Comparison of ENCODE assay signal across 27 mouse cellular contexts in the genomic region with DNA sequence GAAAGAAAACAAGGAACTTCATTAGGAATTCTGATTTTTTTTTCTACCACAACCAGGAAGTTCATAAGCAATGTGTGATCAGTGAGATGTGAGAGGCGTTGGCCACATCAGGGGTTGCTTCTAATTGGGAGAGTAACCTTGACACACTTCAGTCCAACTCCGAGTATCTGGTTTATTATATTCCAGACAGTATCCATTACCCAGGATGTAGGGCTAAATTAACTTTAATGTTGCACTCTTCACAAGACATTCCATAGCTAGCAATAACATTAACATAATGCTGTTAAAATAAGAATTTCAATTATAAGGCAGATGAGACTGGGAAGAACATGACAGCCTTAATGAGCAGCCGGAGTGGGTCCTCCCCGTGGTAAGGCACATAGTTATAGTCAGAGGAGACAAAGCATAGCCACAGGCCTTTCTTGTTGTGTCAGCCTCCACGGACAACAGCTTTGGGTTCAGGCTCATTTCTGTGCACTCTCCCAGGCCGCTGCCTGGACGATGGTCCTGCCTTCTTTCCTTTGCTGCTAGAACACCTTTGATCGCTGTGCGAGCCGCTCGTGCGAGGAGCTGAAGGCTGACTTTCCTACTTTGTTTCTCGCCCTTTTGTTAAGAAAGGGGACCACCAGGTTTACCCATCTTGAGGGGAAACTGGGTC.
DNase-seq lines count a peak whose midpoint lies in the region; ATAC-seq lines count a peak whose summit lies in the region.
"Had no signal": no experiment of that assay in that cellular context is flagged by ENCODE, and none has a peak within 500 bp of the region (broad histone marks: within the 10 kb centered on the region; RNA-seq: fewer than 3 reads in every experiment).

No protein-coding gene starts in this region.

- no peaks in the 10 kb centered on the region for H3K27me3 ChIP-seq in heart, embryonic 10.5 days (ENCODE audit: insufficient read depth, poor library complexity, severe bottlenecking)
- H3K27me3 ChIP-seq in midbrain, embryonic 12.5 days, result no peaks in the 10 kb centered on the region
- no peaks in the 10 kb centered on the region for H3K27me3 ChIP-seq in midbrain, embryonic 16.5 days (ENCODE audit: control insufficient read depth, insufficient read depth, low read depth, low read length)
- H3K27me3 ChIP-seq in midbrain, embryonic 15.5 days (replicated peaks), result no peaks in the 10 kb centered on the region
- H3K27me3 ChIP-seq: embryonic facial prominence, embryonic 13.5 days; heart, embryonic 13.5 days; intestine, embryonic 15.5 days; liver, embryonic 12.5 days had no signal

- WGBS in heart, embryonic 10.5 days, result 87% methylated on average over 13 of the region's 13 CpGs
- 69% methylated on average over 13 of the region's 13 CpGs for WGBS in midbrain, embryonic 12.5 days
- WGBS in midbrain, embryonic 16.5 days, result 56% methylated on average over 13 of the region's 13 CpGs
- WGBS in midbrain, embryonic 15.5 days, result 52% methylated on average over 13 of the region's 13 CpGs

- ATAC-seq in midbrain, embryonic 12.5 days (ENCODE audit: low FRiP score, low read depth), result no peak
- ATAC-seq in midbrain, embryonic 16.5 days, result no peak
- ATAC-seq in midbrain, embryonic 15.5 days (replicated peaks), result no peak; the same call in 1 of the 2 replicates
- ATAC-seq: CD4-positive, CD25-positive, alpha-beta regulatory T cell, adult 4 months; hindbrain, postnatal 0 days; intestine, embryonic 15.5 days; liver, embryonic 12.5 days; liver, postnatal 0 days; lung, postnatal 0 days had no signal

- H3K36me3 ChIP-seq in heart, embryonic 10.5 days, result peaks cover 6% of the 10 kb centered on the region
- no peaks in the 10 kb centered on the region for H3K36me3 ChIP-seq in midbrain, embryonic 12.5 days
- H3K36me3 ChIP-seq in midbrain, embryonic 16.5 days (ENCODE audit: control insufficient read depth, insufficient read depth, low read length), result no peaks in the 10 kb centered on the region
- no peaks in the 10 kb centered on the region for H3K36me3 ChIP-seq in midbrain, embryonic 15.5 days (replicated peaks)
- H3K36me3 ChIP-seq: intestine, embryonic 15.5 days; liver, embryonic 12.5 days had no signal

- H3K9me3 ChIP-seq in heart, embryonic 10.5 days, result no peaks in the 10 kb centered on the region
- no peaks in the 10 kb centered on the region for H3K9me3 ChIP-seq in midbrain, embryonic 12.5 days
- no peaks in the 10 kb centered on the region for H3K9me3 ChIP-seq in midbrain, embryonic 16.5 days (replicated peaks; ENCODE audit: control insufficient read depth, low read length, poor library complexity, severe bottlenecking)
- H3K9me3 ChIP-seq in midbrain, embryonic 15.5 days, result no peaks in the 10 kb centered on the region
- H3K9me3 ChIP-seq: embryonic facial prominence, embryonic 13.5 days; heart, embryonic 13.5 days; intestine, embryonic 15.5 days; liver, embryonic 12.5 days had no signal

- peak; percentile 19 for DNase-seq in heart, embryonic 10.5 days (ENCODE audit: low spot score)
- DNase-seq in heart, postnatal 14 days, result no peak
- DNase-seq in retina, embryonic 14.5 days (ENCODE audit: low spot score), result peak; percentile 45
- DNase-seq in gastrocnemius, postnatal 25 days, result no peak
- DNase-seq: adrenal gland, postnatal 14 days; cerebellum, adult 11-12 months; cerebellum, adult 9-11 months; gastrocnemius, postnatal 36 days; heart, adult 2 months; heart, postnatal 10 days; kidney, adult 2 months; kidney, postnatal 4 days; left cerebral cortex, postnatal 4 days; liver, postnatal 0 days; lung, postnatal 4 days; thymus, adult 2 months; thymus, postnatal 36 days had no signal

- no peak overlapping the region for H3K4me3 ChIP-seq in heart, embryonic 10.5 days
- H3K4me3 ChIP-seq in midbrain, embryonic 12.5 days, result no peak overlapping the region
- no peak overlapping the region for H3K4me3 ChIP-seq in midbrain, embryonic 16.5 days (ENCODE audit: low read depth, low read length)
- H3K4me3 ChIP-seq in midbrain, embryonic 15.5 days, result no peak overlapping the region
- H3K4me3 ChIP-seq: embryonic facial prominence, embryonic 13.5 days; heart, adult 2 months; heart, embryonic 13.5 days; intestine, embryonic 15.5 days; liver, embryonic 12.5 days had no signal

- no peak overlapping the region for H3K9ac ChIP-seq in midbrain, embryonic 12.5 days (replicated peaks)
- H3K9ac ChIP-seq in midbrain, embryonic 16.5 days (ENCODE audit: low read depth, low read length), result no peak overlapping the region
- no peak overlapping the region for H3K9ac ChIP-seq in midbrain, embryonic 15.5 days
- H3K9ac ChIP-seq: embryonic facial prominence, embryonic 13.5 days; heart, embryonic 13.5 days; intestine, embryonic 15.5 days; liver, embryonic 12.5 days; liver, postnatal 0 days had no signal

- intact Hi-C loops in heart, postnatal 14 days (cut with DNase I), result no loop called here

- H3K4me2 ChIP-seq in midbrain, embryonic 12.5 days (replicated peaks), result no peak overlapping the region
- no peak overlapping the region for H3K4me2 ChIP-seq in midbrain, embryonic 16.5 days (ENCODE audit: low read length)
- no peak overlapping the region for H3K4me2 ChIP-seq in midbrain, embryonic 15.5 days
- H3K4me2 ChIP-seq: embryonic facial prominence, embryonic 13.5 days; heart, embryonic 13.5 days; intestine, embryonic 15.5 days; liver, embryonic 12.5 days had no signal

- no peaks in the 10 kb centered on the region for H3K4me1 ChIP-seq in heart, embryonic 10.5 days
- peaks cover 7% of the 10 kb centered on the region; the same call in 1 of the 2 replicates for H3K4me1 ChIP-seq in midbrain, embryonic 12.5 days
- 0 out of 2 replicates have a peak, but pooled peaks cover 3% of the 10 kb centered on the region for H3K4me1 ChIP-seq in midbrain, embryonic 16.5 days (ENCODE audit: control insufficient read depth, insufficient read depth, low read length)
- no peaks in the 10 kb centered on the region for H3K4me1 ChIP-seq in midbrain, embryonic 15.5 days
- H3K4me1 ChIP-seq: embryonic facial prominence, embryonic 13.5 days; heart, embryonic 13.5 days; intestine, embryonic 15.5 days had no signal

- no peak overlapping the region for H3K27ac ChIP-seq in heart, embryonic 10.5 days
- 0 out of 2 replicates have a peak overlapping the region, but pooled peaks have one; percentile 39 for H3K27ac ChIP-seq in midbrain, embryonic 12.5 days (replicated peaks)
- no peak overlapping the region for H3K27ac ChIP-seq in midbrain, embryonic 16.5 days (ENCODE audit: low read length)
- H3K27ac ChIP-seq in midbrain, embryonic 15.5 days, result 0 out of 2 replicates have a peak overlapping the region, but pooled peaks have one; percentile 30
- H3K27ac ChIP-seq: embryonic facial prominence, embryonic 13.5 days; heart, adult 2 months; heart, embryonic 13.5 days; hindbrain, postnatal 0 days; intestine, embryonic 15.5 days; liver, embryonic 12.5 days had no signal

Comparison
In these comparisons a context has a peak if more than half of its experiments do, and no peak if none do; other contexts are left out.
1. DNase-seq: peak in heart, embryonic 10.5 days (single experiment) and retina, embryonic 14.5 days (single experiment); none in heart, postnatal 14 days (0 of 2) and gastrocnemius, postnatal 25 days (single experiment).
2. H3K27ac ChIP-seq: peak in midbrain, embryonic 12.5 days (single experiment) and midbrain, embryonic 15.5 days (single experiment); none in heart, embryonic 10.5 days (single experiment) and midbrain, embryonic 16.5 days (single experiment).